Mouse (Mus musculus) brain, adult 2 months (tissue): ENCODE measurements around the gene Lmtk2.

Source experiments
- DNase-seq: peaks from one replicate; pipeline ENCODE4 v3.0.0; 2011; ENCODE audit warnings: low read depth, low spot score

Gene Lmtk2

GRCm38 (mm10) chr5:144218061-144218460 is 117.8 kb downstream of the Lmtk2 start:
- no peak for DNase-seq

- DNase-seq = peak; percentile 60
These were observed 119.1 kb downstream of the Lmtk2 start for GRCm38 (mm10) chr5:144219306-144219705.

- no peak for DNase-seq
These were observed 119.7 kb downstream of the Lmtk2 start for GRCm38 (mm10) chr5:144219936-144220335.

GRCm38 (mm10) chr5:144221305-144221704 is 121.1 kb downstream of the Lmtk2 start:
- DNase-seq = no peak

- peak; percentile 95 for DNase-seq
These were observed 122.7 kb downstream of the Lmtk2 start for GRCm38 (mm10) chr5:144222811-144223502.

GRCm38 (mm10) chr5:144223503-144223862 is 123.2 kb downstream of the Lmtk2 start, which contains the start of gene Tecpr1:
Tecpr1 (minus strand) TSS chr5:144223615.
- DNase-seq = peak; percentile 99

- peak; percentile 43 for DNase-seq
These were observed 123.9 kb downstream of the Lmtk2 start for GRCm38 (mm10) chr5:144223899-144224816.

- no peak for DNase-seq
These were observed 126.0 kb downstream of the Lmtk2 start for GRCm38 (mm10) chr5:144226220-144226619.

GRCm38 (mm10) chr5:144230216-144230615 is 130.0 kb downstream of the Lmtk2 start:
- no peak for DNase-seq

GRCm38 (mm10) chr5:144231410-144231809 is 131.2 kb downstream of the Lmtk2 start:
- DNase-seq = peak; percentile 50

GRCm38 (mm10) chr5:144232531-144232930 is 132.3 kb downstream of the Lmtk2 start:
- DNase-seq = no peak

GRCm38 (mm10) chr5:144234222-144234621 is 134.0 kb downstream of the Lmtk2 start:
- no peak for DNase-seq

- DNase-seq = peak; percentile 72
These were observed 134.5 kb downstream of the Lmtk2 start for GRCm38 (mm10) chr5:144234714-144235113.
